Mouse (Mus musculus) hindbrain, postnatal 0 days (tissue): ENCODE measurements at regions not wholly inside any gene's neighbourhood (a gene's known extent, or its start where the extent isn't known, plus 50 kb on each side); places are given as distances from the start of the nearest gene placed in this dataset.
"Not testable (repeated sequence)": the region's sequence is repeated elsewhere in the genome, so short reads cannot be mapped to it uniquely, and the experiment has no call there.

Experiments used
- ATAC-seq: fragments of 200-750 bp; cut with Nextera tagmentation; 2 replicates; pipeline ENCODE4 v1.8.0; 2017; ENCODE audit warnings: mild to moderate bottlenecking, moderate TSS enrichment, moderate library complexity
- DNase-seq: peaks from one replicate; pipeline ENCODE4 v3.0.0-alpha.2; 2015; ENCODE audit warnings: low spot score
- H3K27ac ChIP-seq: fragments of 300-500 bp; sonication (generic); 2 replicates; pipeline ENCODE4 v1.5.1; 2014; ENCODE audit warnings: mild to moderate bottlenecking
- H3K27me3 ChIP-seq: fragments of 300-500 bp; sonication (generic); 2 replicates; pipeline ENCODE4 v1.6.1; 2014; ENCODE audit warnings: low read length, mixed read lengths; ENCODE audit not compliant: insufficient read depth
- H3K36me3 ChIP-seq: fragments of 300-500 bp; sonication (generic); 2 replicates; pipeline ENCODE4 v1.6.1; 2014; ENCODE audit warnings: low read length, mixed read lengths; ENCODE audit not compliant: insufficient read depth
- H3K4me1 ChIP-seq: fragments of 300-500 bp; sonication (generic); 2 replicates; pipeline ENCODE4 v1.6.1; 2014; ENCODE audit warnings: antibody characterized with exemption, low read length, mixed read lengths; ENCODE audit not compliant: insufficient read depth
- H3K4me2 ChIP-seq: fragments of 300-500 bp; sonication (generic); 2 replicates; pipeline ENCODE4 v1.6.1; 2014; ENCODE audit warnings: low read depth, mild to moderate bottlenecking, low read length, moderate library complexity, mixed read lengths
- H3K4me3 ChIP-seq: fragments of 300-500 bp; sonication (generic); 2 replicates; pipeline ENCODE4 v1.5.1; 2014; ENCODE audit warnings: low read length
- H3K9ac ChIP-seq: fragments of 300-500 bp; sonication (generic); replicated peaks from 2 replicates; pipeline ENCODE4 v1.6.1; 2014; ENCODE audit warnings: mild to moderate bottlenecking, low read length, moderate library complexity, mixed read lengths
- H3K9me3 ChIP-seq: fragments of 300-500 bp; sonication (generic); 2 replicates; pipeline ENCODE4 v1.6.1; 2016; ENCODE audit warnings: low read length, mixed read lengths
- CTCF ChIP-seq: IDR thresholded peaks from 2 replicates; pipeline ENCODE4 v1.5.1; 2016; ENCODE audit warnings: antibody characterized with exemption, control low read depth, low read depth
- WGBS: fragments of 180-500 bp; shearing (Covaris S2); extraction: QIAGEN DNeasy Blood & Tissue Kit; methylation state at CpG from one replicate; pipeline ENCODE4 v1.1.7; 2014; 5-methylcytosine and 5-hydroxymethylcytosine counted together

DNA sequence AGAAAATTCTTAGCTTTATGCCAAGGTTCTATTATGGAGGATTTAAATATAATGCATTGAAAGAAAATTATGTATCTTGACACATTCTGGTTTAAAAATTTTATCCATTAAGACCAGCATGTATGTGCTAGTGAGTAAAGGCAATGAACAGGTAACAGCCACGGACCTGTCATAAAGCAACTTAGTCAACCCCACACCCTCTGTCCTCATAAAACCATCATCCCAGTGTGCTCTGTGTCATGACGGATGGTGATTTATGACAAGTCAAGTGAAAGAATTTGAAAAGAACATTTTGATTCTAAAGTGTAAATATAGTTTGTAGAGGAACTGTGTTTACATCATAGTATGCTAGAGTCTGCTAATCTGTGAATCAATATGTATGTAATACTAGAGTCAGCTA, 946.3 kb upstream of the Cypt12 start:
- TF ChIP-seq CTCF = no peak
- WGBS = 86% methylated on average over 2 of the region's 2 CpGs
- H3K4me3 ChIP-seq = no peak overlapping the region
- no peak overlapping the region for H3K9ac ChIP-seq
- no peaks in the 10 kb centered on the region for H3K4me1 ChIP-seq
- no peaks in the 10 kb centered on the region for H3K36me3 ChIP-seq
- H3K27me3 ChIP-seq = no peaks in the 10 kb centered on the region
- no peak overlapping the region for H3K27ac ChIP-seq
- no peak overlapping the region for H3K4me2 ChIP-seq
- ATAC-seq = no peak
- H3K9me3 ChIP-seq = no peaks in the 10 kb centered on the region
- DNase-seq = no peak

GRCm38 (mm10) chr3:17003136-17003535, 945.1 kb upstream of the Cypt12 start:
- DNase-seq (peak; percentile 67), ATAC-seq (peak; percentile 82)
- Histone ChIP-seq H3K27ac (0 out of 2 replicates have a peak overlapping the region, but pooled peaks have one; percentile 7), H3K4me1 (no peaks in the 10 kb centered on the region), H3K9me3 (no peaks in the 10 kb centered on the region), H3K27me3 (no peaks in the 10 kb centered on the region), H3K4me2 (no peak overlapping the region), H3K9ac (no peak overlapping the region), H3K36me3 (no peaks in the 10 kb centered on the region), H3K4me3 (no peak overlapping the region)
- no peak for TF ChIP-seq CTCF
- 58% methylated on average over 3 of the region's 3 CpGs for WGBS

DNA sequence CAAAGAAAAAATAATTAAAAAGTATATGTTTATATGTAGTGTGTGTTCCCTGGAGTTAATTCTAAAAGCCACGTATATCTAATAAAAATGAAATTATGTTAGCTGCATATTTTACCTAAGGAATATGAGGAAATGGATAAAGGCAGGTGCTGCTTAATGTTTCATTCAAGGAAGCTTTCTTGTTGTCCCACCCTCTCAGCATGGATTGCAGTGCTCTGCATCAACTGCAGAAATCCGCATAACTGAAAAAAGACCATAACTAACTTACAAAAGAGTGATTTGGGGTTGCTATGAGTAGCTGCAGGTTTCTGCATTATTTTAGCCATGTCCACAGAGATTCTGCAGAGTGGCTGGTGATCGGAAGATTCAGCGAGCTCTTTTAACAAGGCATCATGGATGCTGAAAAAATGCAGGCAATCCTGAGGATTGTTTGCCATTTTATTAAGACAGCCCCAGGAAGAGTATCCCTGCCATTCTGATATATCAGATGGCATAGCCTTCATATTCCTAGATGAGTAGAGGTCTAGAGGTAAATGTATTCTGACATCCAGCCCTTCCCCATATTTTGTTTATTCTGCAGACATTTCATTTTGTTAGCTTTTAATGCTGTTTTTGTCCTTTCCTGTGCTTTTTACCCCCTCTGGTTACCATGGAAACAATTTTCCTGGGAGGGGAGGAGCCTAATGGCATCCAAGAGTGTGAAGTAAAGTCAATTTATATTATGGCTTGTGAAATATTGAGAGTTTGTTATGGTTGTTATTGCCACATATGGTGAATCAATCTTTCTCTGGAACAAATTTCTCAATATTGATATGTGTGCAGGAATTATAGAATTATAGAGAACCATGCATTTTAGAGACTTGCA, 933.8 kb upstream of the Cypt12 start:
- H3K9ac ChIP-seq = no peak overlapping the region
- no peak for TF ChIP-seq CTCF
- ATAC-seq = peak; percentile 45
- peak; percentile 31 for DNase-seq
- peak overlapping the region; percentile 59; the same call in 1 of the 2 replicates for H3K27ac ChIP-seq
- H3K4me1 ChIP-seq = no peaks in the 10 kb centered on the region
- H3K4me3 ChIP-seq = no peak overlapping the region
- no peaks in the 10 kb centered on the region for H3K27me3 ChIP-seq
- H3K9me3 ChIP-seq = no peaks in the 10 kb centered on the region
- H3K36me3 ChIP-seq = no peaks in the 10 kb centered on the region
- WGBS = 70% methylated on average over 4 of the region's 4 CpGs
- H3K4me2 ChIP-seq = no peak overlapping the region

- DNase-seq (no peak), ATAC-seq (no peak)
- H3K27me3 ChIP-seq = no peaks in the 10 kb centered on the region
- H3K4me3 ChIP-seq = no peak overlapping the region
- no peak overlapping the region for H3K4me2 ChIP-seq
- no peak overlapping the region for H3K9ac ChIP-seq
- no peaks in the 10 kb centered on the region for H3K9me3 ChIP-seq
- H3K27ac ChIP-seq = no peak overlapping the region
- H3K36me3 ChIP-seq = no peaks in the 10 kb centered on the region
- 88% methylated on average over 2 of the region's 2 CpGs for WGBS
- no peak for TF ChIP-seq CTCF
- no peaks in the 10 kb centered on the region for H3K4me1 ChIP-seq
Observed at GRCm38 (mm10) chr3:17050811-17051210, 897.4 kb upstream of the Cypt12 start.

- H3K4me2 ChIP-seq, H3K9ac ChIP-seq, H3K27me3 ChIP-seq, H3K9me3 ChIP-seq, H3K4me3 ChIP-seq, H3K27ac ChIP-seq, ATAC-seq, DNase-seq, H3K36me3 ChIP-seq, H3K4me1 ChIP-seq: not testable (repeated sequence)
- 85% methylated on average over 4 of the region's 4 CpGs for WGBS
Observed at GRCm38 (mm10) chr3:17058381-17058780, 889.8 kb upstream of the Cypt12 start.

DNA sequence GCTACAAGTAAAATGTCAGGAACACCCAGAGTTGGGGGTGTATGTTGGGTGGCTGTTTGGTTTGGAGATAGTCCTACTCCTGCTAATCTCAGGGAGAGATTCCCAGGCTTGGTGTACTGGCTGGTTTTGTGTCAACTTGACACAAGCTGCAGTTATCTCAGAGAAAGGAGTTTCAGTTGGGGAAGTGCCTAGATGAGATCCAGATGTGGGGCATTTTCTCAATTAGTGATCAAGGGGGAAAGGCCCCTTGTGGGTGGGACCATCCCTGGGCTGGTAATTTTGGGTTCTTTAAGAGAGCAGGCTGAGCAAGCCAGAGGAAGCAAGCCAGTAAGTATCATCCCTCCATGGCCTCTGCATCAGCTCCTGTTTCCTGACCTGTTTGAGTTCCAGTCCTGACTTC, 841.9 kb upstream of the Cypt12 start:
- not testable (repeated sequence) for H3K27ac ChIP-seq, H3K9ac ChIP-seq, H3K9me3 ChIP-seq, H3K4me2 ChIP-seq, H3K4me1 ChIP-seq, DNase-seq, ATAC-seq, H3K4me3 ChIP-seq, H3K36me3 ChIP-seq, H3K27me3 ChIP-seq
